Mouse (Mus musculus) liver, embryonic 16.5 days (tissue): ENCODE measurements at regions not wholly inside any gene's neighbourhood (a gene's known extent, or its start where the extent isn't known, plus 50 kb on each side); places are given as distances from the start of the nearest gene placed in this dataset.

Source experiments
- ATAC-seq: fragments of 200-750 bp; cut with Nextera tagmentation; 2 replicates; pipeline ENCODE4 v1.8.0; 2017; ENCODE audit warnings: low read depth, mild to moderate bottlenecking, moderate number of reproducible peaks, moderate library complexity
- H3K27ac ChIP-seq: fragments of 300-500 bp; sonication (generic); 2 replicates; pipeline ENCODE4 v1.5.1; 2014; ENCODE audit warnings: mild to moderate bottlenecking, low read length
- H3K27me3 ChIP-seq: fragments of 300-500 bp; sonication (generic); 2 replicates; pipeline ENCODE4 v1.6.1; 2014; ENCODE audit warnings: low read depth, low read length, mixed read lengths; ENCODE audit not compliant: control insufficient read depth, insufficient read depth
- H3K36me3 ChIP-seq: fragments of 300-500 bp; sonication (generic); 2 replicates; pipeline ENCODE4 v1.6.1; 2014; ENCODE audit warnings: mild to moderate bottlenecking; ENCODE audit not compliant: control insufficient read depth, insufficient read depth
- H3K4me1 ChIP-seq: fragments of 300-500 bp; sonication (generic); 2 replicates; pipeline ENCODE4 v1.6.1; 2014; ENCODE audit warnings: low read depth, low read length, mixed read lengths; ENCODE audit not compliant: control insufficient read depth
- H3K4me2 ChIP-seq: fragments of 300-500 bp; sonication (generic); 2 replicates; pipeline ENCODE4 v1.6.1; 2014; ENCODE audit warnings: low read depth, low read length, mixed read lengths
- H3K4me3 ChIP-seq: fragments of 300-500 bp; sonication (generic); 2 replicates; pipeline ENCODE4 v1.5.1; 2014; ENCODE audit warnings: low read depth, mild to moderate bottlenecking, low read length
- H3K9ac ChIP-seq: fragments of 300-500 bp; sonication (generic); 2 replicates; pipeline ENCODE4 v1.6.1; 2014; ENCODE audit warnings: low read depth, low read length
- H3K9me3 ChIP-seq: fragments of 300-500 bp; sonication (generic); replicated peaks from 2 replicates; pipeline ENCODE4 v1.6.1; 2016; ENCODE audit warnings: low read length; ENCODE audit not compliant: control insufficient read depth
- WGBS: fragments of 180-500 bp; shearing (Covaris S2); extraction: QIAGEN DNeasy Blood & Tissue Kit; methylation state at CpG from one replicate; pipeline ENCODE4 v1.1.7; 2014; ENCODE audit not compliant: insufficient replicate concordance; 5-methylcytosine and 5-hydroxymethylcytosine counted together

DNA sequence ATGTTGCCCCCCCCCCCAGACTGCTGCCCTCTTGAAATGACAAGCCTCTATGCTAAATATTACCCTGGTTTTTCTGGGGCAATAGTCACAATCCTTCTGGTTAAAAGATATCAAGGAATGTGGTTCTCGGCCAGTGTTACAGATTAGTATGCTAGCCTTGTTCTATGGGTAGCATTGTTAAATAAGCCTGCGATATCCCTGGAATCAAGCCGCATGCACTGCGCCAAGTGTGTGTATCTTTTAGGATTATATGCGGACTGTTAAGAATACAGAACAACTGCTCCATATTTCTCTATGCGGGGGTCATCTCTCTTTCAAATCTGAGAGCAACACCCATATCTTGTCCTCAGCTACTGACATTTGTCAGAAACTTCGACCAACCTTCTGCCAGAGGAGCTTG is 128.7 kb upstream of the Pitx2 start:
- WGBS, result 58% methylated on average over 7 of the region's 7 CpGs
- no peaks in the 10 kb centered on the region for H3K36me3 ChIP-seq
- no peaks in the 10 kb centered on the region for H3K9me3 ChIP-seq
- no peak for ATAC-seq
- H3K4me1 ChIP-seq, result no peaks in the 10 kb centered on the region
- H3K27me3 ChIP-seq, result no peaks in the 10 kb centered on the region
- no peak overlapping the region for H3K9ac ChIP-seq
- no peak overlapping the region for H3K4me2 ChIP-seq
- no peak overlapping the region for H3K27ac ChIP-seq
- no peak overlapping the region for H3K4me3 ChIP-seq

DNA sequence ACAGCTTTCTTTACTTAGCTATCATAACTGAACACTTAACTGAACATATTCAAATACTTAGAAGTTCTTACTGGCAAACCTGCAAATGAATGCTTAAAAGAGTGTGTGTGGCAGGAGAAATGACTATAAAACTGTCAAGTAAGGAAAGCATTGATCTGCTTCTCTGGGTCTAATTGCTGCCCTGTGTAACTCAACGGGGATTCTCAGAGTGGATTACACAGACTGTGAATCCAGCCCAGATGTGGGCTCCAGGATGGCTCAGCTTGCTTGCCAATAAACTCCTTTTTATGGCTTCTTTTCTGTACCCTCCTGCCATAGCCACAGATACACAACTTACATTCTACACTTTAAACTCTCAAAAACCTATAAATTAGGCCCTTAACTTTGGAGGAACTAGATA is 123.3 kb upstream of the Pitx2 start:
- Histone ChIP-seq H3K27ac (no peak overlapping the region), H3K36me3 (no peaks in the 10 kb centered on the region), H3K27me3 (no peaks in the 10 kb centered on the region), H3K4me1 (no peaks in the 10 kb centered on the region), H3K9ac (no peak overlapping the region), H3K4me3 (no peak overlapping the region), H3K4me2 (no peak overlapping the region), H3K9me3 (no peaks in the 10 kb centered on the region)
- 17% methylated on average over 1 of the region's 1 CpGs for WGBS
- ATAC-seq, result no peak

DNA sequence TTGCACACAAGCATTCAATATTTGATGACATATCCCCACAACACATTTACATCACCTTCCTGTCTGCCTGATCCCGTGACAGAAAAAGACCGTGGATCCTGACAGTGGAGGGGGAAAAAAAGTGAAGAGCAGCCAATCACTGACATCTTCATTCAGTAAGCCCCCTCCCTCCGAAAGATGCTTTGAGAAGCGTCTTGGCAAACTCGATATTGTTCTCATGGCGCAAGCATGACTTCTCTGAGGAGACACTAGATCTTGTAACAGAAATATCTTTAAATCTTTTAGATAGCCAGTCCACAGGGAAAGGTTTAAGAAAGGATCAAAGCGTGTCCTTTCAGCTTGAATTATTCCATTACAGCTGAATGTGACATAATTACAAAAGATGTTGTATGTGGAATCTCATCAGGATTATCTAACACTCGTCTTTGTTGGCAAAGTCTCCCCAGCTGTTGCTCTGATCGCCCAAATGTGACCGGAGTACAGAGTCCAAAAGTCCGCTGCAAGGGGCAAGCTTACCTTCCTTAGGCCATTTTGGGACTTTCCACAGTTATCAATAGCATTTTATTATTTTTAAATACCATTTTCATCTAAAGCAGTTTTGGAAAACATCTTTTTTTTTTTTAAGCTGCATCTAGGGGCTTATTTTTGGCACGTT is 95.8 kb upstream of the Pitx2 start:
- H3K27me3 ChIP-seq, result no peaks in the 10 kb centered on the region
- H3K9me3 ChIP-seq, result no peaks in the 10 kb centered on the region
- 65% methylated on average over 12 of the region's 12 CpGs for WGBS
- no peak overlapping the region for H3K27ac ChIP-seq
- no peak overlapping the region for H3K4me2 ChIP-seq
- no peak overlapping the region for H3K9ac ChIP-seq
- H3K4me1 ChIP-seq, result no peaks in the 10 kb centered on the region
- ATAC-seq, result no peak
- no peaks in the 10 kb centered on the region for H3K36me3 ChIP-seq
- H3K4me3 ChIP-seq, result no peak overlapping the region

DNA sequence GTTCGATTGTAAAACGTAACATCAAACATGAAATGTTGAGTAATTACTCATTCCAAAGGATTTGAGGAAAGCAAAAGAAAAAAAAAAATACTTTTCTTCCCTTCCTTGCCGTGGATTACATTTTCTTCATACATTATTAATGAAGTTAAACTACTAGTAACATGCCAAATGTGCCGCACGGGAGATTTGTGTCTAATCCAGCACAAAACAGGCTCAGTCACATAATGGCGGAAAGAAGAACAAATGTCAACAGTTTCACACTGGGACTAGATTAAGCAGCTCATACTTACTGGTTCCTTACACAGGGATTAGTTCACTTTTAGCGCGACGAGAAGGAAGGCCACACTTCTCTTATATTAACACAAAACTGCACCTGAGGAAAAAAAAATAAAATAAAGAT is 94.9 kb upstream of the Pitx2 start:
- H3K9ac ChIP-seq, result no peak overlapping the region
- H3K4me1 ChIP-seq, result no peaks in the 10 kb centered on the region
- H3K9me3 ChIP-seq, result no peaks in the 10 kb centered on the region
- no peak overlapping the region for H3K4me3 ChIP-seq
- WGBS, result 65% methylated on average over 9 of the region's 9 CpGs
- no peaks in the 10 kb centered on the region for H3K36me3 ChIP-seq
- ATAC-seq, result no peak
- no peak overlapping the region for H3K4me2 ChIP-seq
- no peaks in the 10 kb centered on the region for H3K27me3 ChIP-seq
- H3K27ac ChIP-seq, result no peak overlapping the region

DNA sequence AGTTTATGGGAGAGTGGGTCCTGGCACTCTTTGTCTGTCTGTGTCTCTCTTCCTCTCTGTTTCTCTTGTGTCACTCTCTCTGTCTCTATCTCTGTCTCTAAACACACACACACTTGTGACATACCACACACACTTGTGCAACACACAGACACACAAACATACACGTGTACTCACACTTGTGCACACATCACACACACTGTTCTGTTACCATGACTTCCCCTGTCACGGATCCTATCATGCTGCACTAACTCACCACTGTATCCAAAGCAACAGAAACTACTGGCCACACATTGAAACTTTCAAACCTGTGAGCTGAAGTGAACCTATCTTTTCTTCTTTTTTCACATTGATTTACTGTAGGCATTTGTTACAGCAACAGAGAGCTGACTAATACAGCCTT is 93.5 kb upstream of the Pitx2 start:
- Histone ChIP-seq H3K27me3 (no peaks in the 10 kb centered on the region), H3K4me3 (no peak overlapping the region), H3K9ac (no peak overlapping the region), H3K9me3 (no peaks in the 10 kb centered on the region), H3K4me2 (no peak overlapping the region), H3K4me1 (no peaks in the 10 kb centered on the region), H3K36me3 (no peaks in the 10 kb centered on the region), H3K27ac (no peak overlapping the region)
- ATAC-seq, result no peak
- WGBS, result 51% methylated on average over 2 of the region's 2 CpGs

DNA sequence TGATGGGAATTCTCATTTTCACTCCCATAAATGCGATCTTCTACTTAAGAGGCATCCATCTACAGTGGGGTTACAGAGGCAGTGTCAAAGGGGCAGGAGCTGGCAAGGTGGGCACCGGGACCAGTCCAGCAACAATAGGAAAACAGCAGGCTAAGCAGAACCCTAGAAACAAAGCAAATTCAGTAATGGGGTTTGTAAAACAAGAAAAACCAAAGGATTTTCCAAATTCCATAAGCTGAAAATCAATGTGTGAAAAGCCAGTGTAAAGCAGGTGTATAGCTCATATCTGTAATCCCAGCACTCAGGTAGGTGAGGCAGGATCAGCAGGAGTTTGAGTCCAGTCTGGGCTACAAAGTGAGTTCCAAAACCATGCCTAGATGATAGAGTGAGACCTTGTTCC is 69.2 kb upstream of the Pitx2 start:
- ATAC-seq, result no peak
- Histone ChIP-seq H3K9me3 (no peaks in the 10 kb centered on the region), H3K4me1 (no peaks in the 10 kb centered on the region), H3K4me2 (no peak overlapping the region), H3K36me3 (no peaks in the 10 kb centered on the region), H3K4me3 (no peak overlapping the region), H3K27ac (no peak overlapping the region), H3K9ac (no peak overlapping the region), H3K27me3 (no peaks in the 10 kb centered on the region)
- WGBS, result 59% methylated on average over 2 of the region's 2 CpGs

DNA sequence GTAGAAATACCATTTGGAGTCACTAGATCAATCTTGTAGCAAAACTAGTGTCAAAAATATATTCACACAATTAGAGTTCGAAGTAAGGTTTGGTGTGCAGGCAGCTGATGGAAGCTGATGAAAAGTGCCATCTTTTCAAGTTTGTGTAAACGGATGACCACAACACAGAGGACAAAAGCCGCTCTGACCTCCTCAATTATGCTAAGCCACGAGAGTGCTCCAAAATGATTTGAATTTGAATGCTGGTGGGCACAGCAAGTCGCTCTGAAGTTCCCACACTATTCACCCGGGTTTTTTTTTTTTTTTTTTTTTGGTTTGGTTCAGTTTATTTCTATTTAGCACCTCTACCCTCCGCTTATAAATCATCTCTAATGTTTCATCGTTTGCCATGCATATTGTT is 68.5 kb upstream of the Pitx2 start:
- H3K36me3 ChIP-seq, result no peaks in the 10 kb centered on the region
- no peak overlapping the region for H3K27ac ChIP-seq
- H3K4me2 ChIP-seq, result no peak overlapping the region

DNA sequence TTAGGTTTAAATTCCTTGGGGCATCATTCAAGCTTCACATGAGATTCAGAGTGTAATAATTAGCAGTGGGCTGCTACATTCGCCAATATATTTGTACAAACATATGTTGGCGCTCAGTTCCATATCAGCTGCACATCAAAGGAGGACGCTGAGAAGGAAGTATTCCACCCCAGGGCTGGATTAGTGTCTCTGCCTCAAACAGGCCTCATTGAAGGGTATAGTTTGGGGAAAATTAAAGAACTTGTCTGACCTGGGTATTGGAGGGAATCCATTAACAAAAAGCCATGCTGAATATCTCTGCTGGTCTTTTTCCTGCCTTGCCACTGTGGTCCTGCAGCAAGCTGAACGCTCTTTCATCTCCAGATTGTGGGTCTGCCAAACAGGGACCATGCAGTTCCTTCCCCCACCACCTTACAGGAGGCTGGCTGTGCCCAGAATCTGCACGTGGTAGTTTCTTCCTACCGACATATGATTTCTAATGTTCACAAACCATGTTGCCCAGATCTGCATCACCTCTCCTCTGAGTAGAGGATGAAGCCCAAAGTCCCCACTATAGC is 67.7 kb upstream of the Pitx2 start:
- 43% methylated on average over 6 of the region's 6 CpGs for WGBS
- Histone ChIP-seq H3K4me1 (no peaks in the 10 kb centered on the region), H3K27ac (no peak overlapping the region), H3K9ac (no peak overlapping the region), H3K36me3 (no peaks in the 10 kb centered on the region), H3K27me3 (no peaks in the 10 kb centered on the region), H3K4me3 (no peak overlapping the region), H3K4me2 (no peak overlapping the region), H3K9me3 (no peaks in the 10 kb centered on the region)
- no peak for ATAC-seq

More for the DNA sequence above, 68.5 kb upstream of the Pitx2 start:
- WGBS, result 52% methylated on average over 8 of the region's 8 CpGs
- H3K9me3 ChIP-seq, result no peaks in the 10 kb centered on the region
- ATAC-seq, result no peak
- H3K27me3 ChIP-seq, result no peaks in the 10 kb centered on the region
- H3K9ac ChIP-seq, result no peak overlapping the region
- H3K4me3 ChIP-seq, result no peak overlapping the region
- no peaks in the 10 kb centered on the region for H3K4me1 ChIP-seq
